Mouse (Mus musculus) skeletal muscle tissue, adult 2 months (tissue): Measurements from ENCODE around the gene Slc12a6.

Source experiments
- DNase-seq: peaks from one replicate; pipeline ENCODE4 v3.0.0-alpha.2; 2012; ENCODE audit warnings: low read depth, low spot score

The Slc12a6 gene

GRCm38 (mm10) chr2:112391346-112392000, 125.8 kb downstream of the Slc12a6 start:
- no peak for DNase-seq

GRCm38 (mm10) chr2:112392689-112393088, 127.1 kb downstream of the Slc12a6 start:
- DNase-seq, result no peak

GRCm38 (mm10) chr2:112393958-112394357, 128.3 kb downstream of the Slc12a6 start:
- DNase-seq, result no peak

- no peak for DNase-seq
Measured at GRCm38 (mm10) chr2:112396649-112397048, 131.0 kb downstream of the Slc12a6 start.

- DNase-seq, result no peak
Measured at GRCm38 (mm10) chr2:112407030-112407429, 141.4 kb downstream of the Slc12a6 start.
